In the genomic region with DNA sequence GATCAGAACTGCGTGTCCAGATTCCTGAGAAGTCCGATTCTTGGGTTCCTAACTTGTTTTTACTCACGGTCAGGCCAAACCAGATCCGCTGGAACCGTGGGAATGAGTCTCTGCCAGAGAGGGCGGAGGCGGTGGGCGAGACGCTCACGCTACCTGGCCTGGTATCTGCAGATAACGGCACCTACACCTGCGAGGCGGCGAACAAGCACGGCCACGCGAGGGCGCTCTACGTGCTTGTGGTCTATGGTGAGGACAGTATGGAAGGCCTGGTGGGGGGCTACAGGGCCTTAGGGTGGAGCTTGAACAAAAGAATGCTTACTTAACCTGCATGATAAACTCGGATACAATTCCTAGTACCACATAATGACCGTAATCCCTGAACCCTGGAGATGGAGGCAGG, we compare ENCODE assay signal across 12 mouse cellular contexts. TPM values are rescaled to one million over a fixed set of nuclear protein-coding genes. Genes with fewer than 3 reads are reported as not detected.
DNase-seq lines count a peak whose midpoint lies in the region; ATAC-seq and TF ChIP-seq lines count a peak whose summit lies in the region.
"Had no signal": no experiment of that assay in that cellular context is flagged by ENCODE, and none has a peak within 500 bp of the region (broad histone marks: within the 10 kb centered on the region; RNA-seq: fewer than 3 reads in every experiment).

No protein-coding gene starts in this region.

- no peak for TF ChIP-seq EP300 in MEL (IDR thresholded peaks at IDR 0.05; ENCODE audit: low read depth in 1 of 2, low read length in 2 of 2)

- no peak overlapping the region for H3K4me3 ChIP-seq in kidney, adult 2 months (ENCODE audit: insufficient read depth, low read depth, low read length)
- H3K4me3 ChIP-seq in MEL (ENCODE audit: control insufficient read depth in 1 of 2, insufficient read depth in 1 of 2, low read depth in 2 of 2, low read length in 2 of 2) = no peak overlapping the region
- no peak overlapping the region for H3K4me3 ChIP-seq in cortical plate, adult 2 months (ENCODE audit: insufficient read depth, low read length)
- no peak overlapping the region for H3K4me3 ChIP-seq in midbrain, embryonic 14.5 days (replicated peaks; ENCODE audit: low read depth, low read length)
- H3K4me3 ChIP-seq: embryonic facial prominence, embryonic 13.5 days; heart, embryonic 15.5 days; midbrain, embryonic 10.5 days had no signal

- WGBS in kidney, adult 2 months = 67% methylated on average over 21 of the region's 21 CpGs
- WGBS in midbrain, embryonic 14.5 days = 56% methylated on average over 21 of the region's 21 CpGs

- H3K9me3 ChIP-seq in MEL (replicated peaks; ENCODE audit: insufficient read depth, low read length) = no peaks in the 10 kb centered on the region
- H3K9me3 ChIP-seq in midbrain, embryonic 14.5 days (ENCODE audit: control insufficient read depth, low read length) = no peaks in the 10 kb centered on the region
- H3K9me3 ChIP-seq: heart, embryonic 15.5 days had no signal

- ATAC-seq in midbrain, embryonic 14.5 days (ENCODE audit: low FRiP score, low TSS enrichment) = no peak

- TF ChIP-seq POLR2A in kidney, adult 2 months (IDR thresholded peaks at IDR 0.05; ENCODE audit: low read depth, low read length) = no peak
- TF ChIP-seq POLR2A in MEL (IDR thresholded peaks at IDR 0.05; ENCODE audit: control insufficient read depth in 1 of 2, insufficient read depth in 1 of 2, low read depth in 1 of 2, low read length in 2 of 2, poor library complexity in 1 of 2) = no peak
- TF ChIP-seq POLR2A in cortical plate, adult 2 months (IDR thresholded peaks at IDR 0.05; ENCODE audit: extremely low read depth, insufficient read depth, low read length) = no peak

- H3K4me2 ChIP-seq in midbrain, embryonic 14.5 days (ENCODE audit: low read length) = no peak overlapping the region
- H3K4me2 ChIP-seq: embryonic facial prominence, embryonic 13.5 days; heart, embryonic 15.5 days had no signal

- H3K79me2 ChIP-seq in MEL (ENCODE audit: control insufficient read depth, insufficient read depth, low read length, poor library complexity) = no peaks in the 10 kb centered on the region

- no peak overlapping the region for H3K27ac ChIP-seq in kidney, adult 2 months (ENCODE audit: insufficient read depth, low read depth, low read length)
- no peak overlapping the region for H3K27ac ChIP-seq in MEL (ENCODE audit: control insufficient read depth, low read depth, low read length)
- no peak overlapping the region for H3K27ac ChIP-seq in cortical plate, adult 2 months (ENCODE audit: insufficient read depth, low read length)
- H3K27ac ChIP-seq in midbrain, embryonic 14.5 days (replicated peaks; ENCODE audit: low read depth, low read length) = no peak overlapping the region
- H3K27ac ChIP-seq: embryonic facial prominence, embryonic 13.5 days; heart, embryonic 15.5 days; midbrain, embryonic 10.5 days had no signal

- no peaks in the 10 kb centered on the region for H3K27me3 ChIP-seq in kidney, adult 2 months (replicated peaks; ENCODE audit: control insufficient read depth, insufficient read depth, low read length)
- no peaks in the 10 kb centered on the region for H3K27me3 ChIP-seq in MEL (ENCODE audit: control insufficient read depth in 1 of 2, insufficient read depth in 2 of 2, low read length in 2 of 2)
- H3K27me3 ChIP-seq in midbrain, embryonic 14.5 days (ENCODE audit: control insufficient read depth, insufficient read depth, low read length) = no peaks in the 10 kb centered on the region

- peak; percentile 31 for TF ChIP-seq CTCF in kidney, adult 2 months (conservative IDR thresholded peaks at IDR 0.05; ENCODE audit: insufficient read depth, insufficient read length, low read depth, low read length)
- peak; percentile 20 to 81 (median 56); a peak in 5 of 6 replicates for TF ChIP-seq CTCF in MEL (IDR thresholded peaks at IDR 0.05 in 2 of 3, conservative IDR thresholded peaks at IDR 0.05 in 1 of 3; ENCODE audit: control insufficient read depth in 1 of 3, insufficient read depth in 1 of 3, low read depth in 2 of 3, low read length in 3 of 3, poor library complexity in 1 of 3, severe bottlenecking in 1 of 3)
- TF ChIP-seq CTCF in cortical plate, adult 2 months (IDR thresholded peaks at IDR 0.05; ENCODE audit: extremely low read depth, insufficient read depth, low read length) = 0 out of 2 replicates have a peak, but pooled peaks have one; percentile 10

- peak; percentile 39 for DNase-seq in kidney, adult 2 months
- no peak for DNase-seq in kidney, adult 8-10 months
- peak; percentile 31 for DNase-seq in MEL (ENCODE audit: low read depth, low spot score)
- DNase-seq in spleen, postnatal 10 days (ENCODE audit: low spot score in 2 of 2) = peak; percentile 32 to 67
- DNase-seq in midbrain, embryonic 14.5 days = no peak
- no peak for DNase-seq in gastrocnemius, adult 18-20 months (ENCODE audit: low spot score)
- DNase-seq: right cerebral cortex, adult 18-20 months had no signal

- no peak for TF ChIP-seq RAD21 in MEL (IDR thresholded peaks at IDR 0.05; ENCODE audit: low read depth, low read length)

- peaks cover 4% of the 10 kb centered on the region; the same call in 1 of the 2 replicates for H3K4me1 ChIP-seq in kidney, adult 2 months (ENCODE audit: control insufficient read depth, insufficient read depth, low read length)
- no peaks in the 10 kb centered on the region for H3K4me1 ChIP-seq in MEL (ENCODE audit: control insufficient read depth in 1 of 2, insufficient read depth in 2 of 2, low read length in 2 of 2)
- peaks cover 1% of the 10 kb centered on the region for H3K4me1 ChIP-seq in cortical plate, adult 2 months (ENCODE audit: control insufficient read depth, insufficient read depth, low read length)
- peaks cover 30% of the 10 kb centered on the region for H3K4me1 ChIP-seq in midbrain, embryonic 14.5 days (ENCODE audit: control insufficient read depth, insufficient read depth, low read length)

- H3K36me3 ChIP-seq in kidney, adult 2 months (ENCODE audit: control insufficient read depth, insufficient read depth, low read length) = no peaks in the 10 kb centered on the region
- 0 out of 4 replicates have a peak, but pooled peaks cover 0 to 2% of the 10 kb centered on the region in 2 experiments for H3K36me3 ChIP-seq in MEL (ENCODE audit: control insufficient read depth in 1 of 2, insufficient read depth in 2 of 2, low read length in 2 of 2)
- peaks cover 54% of the 10 kb centered on the region for H3K36me3 ChIP-seq in midbrain, embryonic 14.5 days (ENCODE audit: control insufficient read depth, insufficient read depth, low read length)
- H3K36me3 ChIP-seq: heart, embryonic 15.5 days had no signal

- no peak overlapping the region for H3K9ac ChIP-seq in MEL (ENCODE audit: control insufficient read depth, low read depth, low read length, poor library complexity, severe bottlenecking)
- no peak overlapping the region for H3K9ac ChIP-seq in midbrain, embryonic 14.5 days (replicated peaks; ENCODE audit: low read length)
- H3K9ac ChIP-seq: embryonic facial prominence, embryonic 13.5 days; heart, embryonic 15.5 days had no signal

TF ChIP-seq in MEL, 35 proteins besides CTCF, POLR2A, EP300 and RAD21 (continues in another document):
- TF ChIP-seq POLR2AphosphoS2 (IDR thresholded peaks at IDR 0.05; ENCODE audit: low read length) (no peak), MYC (IDR thresholded peaks at IDR 0.05; ENCODE audit: low read depth, low read length) (no peak), POLR2AphosphoS5 (IDR thresholded peaks at IDR 0.05; ENCODE audit: borderline replicate concordance, low read depth, low read length) (no peak), ELF1 (IDR thresholded peaks at IDR 0.05; ENCODE audit: low read depth, low read length) (no peak)

RNA-seq across cellular contexts. Expression of a gene that starts 5.3 kb away (rescaled TPM):
- 9.5 and 17.1 TPM in 2 replicates for polyA plus RNA-seq in kidney, adult 2 months (2012; rRNA removed)
- total RNA-seq in MEL (2012; rRNA removed) = 10.3 and 12.4 TPM in 2 replicates
- polyA plus RNA-seq in MEL (2012; ENCODE audit: insufficient read depth in 1 of 2, insufficient read length in 2 of 2, low read depth in 1 of 2, low replicate concordance in 2 of 2, missing spikeins in 1 of 2) = 10 to 100 TPM in 1 of 2 experiments, not detected in 1; 16.4 TPM
- 71.7 and 73.4 TPM in 2 replicates for polyA plus RNA-seq in cortical plate, adult 2 months (2012; rRNA removed)
- 216 and 303 TPM in 2 replicates for polyA plus RNA-seq in midbrain, embryonic 14.5 days (2014; fragmentation: Nextera tagmentation; extraction: Ambion mirVana)
- 1 to 10 TPM; 4.1 to 4.5 TPM for total RNA-seq in gastrocnemius, adult 18-20 months (2021)

RNA-seq across cellular contexts. Expression of a gene that starts 10.8 kb away (rescaled TPM):
- not detected in 2 replicates for polyA plus RNA-seq in kidney, adult 2 months (2012; rRNA removed)
- not detected in 2 replicates for total RNA-seq in MEL (2012; rRNA removed)
- under 1 TPM in 1 of 2 experiments, not detected in 1; 0.13 TPM for polyA plus RNA-seq in MEL (2012; ENCODE audit: insufficient read depth in 1 of 2, insufficient read length in 2 of 2, low read depth in 1 of 2, low replicate concordance in 2 of 2, missing spikeins in 1 of 2)
- polyA plus RNA-seq in cortical plate, adult 2 months (2012; rRNA removed) = not detected in 2 replicates
- polyA plus RNA-seq in midbrain, embryonic 14.5 days (2014; fragmentation: Nextera tagmentation; extraction: Ambion mirVana) = 0.93 and 1.8 TPM in 2 replicates
- total RNA-seq in gastrocnemius, adult 18-20 months (2021) = not detected
- total RNA-seq: layer of hippocampus, postnatal 25 days had no signal

RNA-seq across cellular contexts. Expression of a gene that starts 19.7 kb away (rescaled TPM):
- polyA plus RNA-seq in kidney, adult 2 months (2012; rRNA removed) = 54.7 and 66.4 TPM in 2 replicates
- total RNA-seq in MEL (2012; rRNA removed) = 0.12 and 0.16 TPM in 2 replicates
- under 1 TPM in 1 of 2 experiments, not detected in 1; 0.38 TPM for polyA plus RNA-seq in MEL (2012; ENCODE audit: insufficient read depth in 1 of 2, insufficient read length in 2 of 2, low read depth in 1 of 2, low replicate concordance in 2 of 2, missing spikeins in 1 of 2)
- 234 and 237 TPM in 2 replicates for polyA plus RNA-seq in cortical plate, adult 2 months (2012; rRNA removed)
- polyA plus RNA-seq in midbrain, embryonic 14.5 days (2014; fragmentation: Nextera tagmentation; extraction: Ambion mirVana) = 26.2 and 63.4 TPM in 2 replicates
- total RNA-seq in gastrocnemius, adult 18-20 months (2021) = 1 to 10 TPM; 2.3 to 3.4 TPM

RNA-seq across cellular contexts. Expression of a gene that starts 29.0 kb away (rescaled TPM):
- 15.4 and 17.4 TPM in 2 replicates for polyA plus RNA-seq in kidney, adult 2 months (2012; rRNA removed)
- total RNA-seq in MEL (2012; rRNA removed) = 3.6 and 4.7 TPM in 2 replicates
- polyA plus RNA-seq in MEL (2012; ENCODE audit: insufficient read depth in 1 of 2, insufficient read length in 2 of 2, low read depth in 1 of 2, low replicate concordance in 2 of 2, missing spikeins in 1 of 2) = 1 to 10 TPM in 1 of 2 experiments, not detected in 1; 5.8 TPM
- polyA plus RNA-seq in cortical plate, adult 2 months (2012; rRNA removed) = 52.9 and 53.9 TPM in 2 replicates
- polyA plus RNA-seq in midbrain, embryonic 14.5 days (2014; fragmentation: Nextera tagmentation; extraction: Ambion mirVana) = 24.6 and 30.3 TPM in 2 replicates
- total RNA-seq in gastrocnemius, adult 18-20 months (2021) = 10 to 100 TPM; 11.5 to 16.2 TPM

RNA-seq across cellular contexts. Expression of a gene that starts 39.2 kb away (rescaled TPM):
- polyA plus RNA-seq in kidney, adult 2 months (2012; rRNA removed) = 10.1 and 12.9 TPM in 2 replicates
- total RNA-seq in MEL (2012; rRNA removed) = 8.0 and 9.7 TPM in 2 replicates
- 1 to 10 TPM in 1 of 2 experiments, not detected in 1; 8.6 TPM for polyA plus RNA-seq in MEL (2012; ENCODE audit: insufficient read depth in 1 of 2, insufficient read length in 2 of 2, low read depth in 1 of 2, low replicate concordance in 2 of 2, missing spikeins in 1 of 2)
- 1.3 and 1.5 TPM in 2 replicates for polyA plus RNA-seq in cortical plate, adult 2 months (2012; rRNA removed)
- 1.1 and 2.6 TPM in 2 replicates for polyA plus RNA-seq in midbrain, embryonic 14.5 days (2014; fragmentation: Nextera tagmentation; extraction: Ambion mirVana)
- 1 to 10 TPM in 1 of 2 experiments, under 1 TPM in 1; 0.87 to 1.4 TPM for total RNA-seq in gastrocnemius, adult 18-20 months (2021)

Comparison
In these comparisons a context has a peak if more than half of its experiments do, and no peak if none do; other contexts are left out.
1. DNase-seq: peak in kidney, adult 2 months (single experiment), MEL (single experiment) and spleen, postnatal 10 days (2 of 2); none in kidney, adult 8-10 months (0 of 2), midbrain, embryonic 14.5 days (single experiment) and gastrocnemius, adult 18-20 months (single experiment).
2. RNA of a gene that starts 19.7 kb away (polyA plus RNA-seq): 234 to 237 TPM in cortical plate, adult 2 months, 54.7 to 66.4 TPM in kidney, adult 2 months and 26.2 to 63.4 TPM in midbrain, embryonic 14.5 days; 0.38 TPM in MEL; every median in the first group is over 10 times any median in the second.
3. Peak in every context shown above with its lines, with median percentiles within 50 percentile points of each other: CTCF ChIP-seq.